Mouse (Mus musculus) left cerebral cortex, adult 18-20 months (tissue): ENCODE data around the gene Hmgcl. TPM values are rescaled to one million over a fixed set of nuclear protein-coding genes. Genes with fewer than 3 reads are reported as not detected.

ENCODE experiments used
- DNase-seq, 2 experiments: peaks; one replicate each; pipeline ENCODE4 v3.0.0; 2021 to 2022; ENCODE audit warnings: low spot score in 2 of 2, mixed read lengths in 1 of 2
- long read RNA-seq, 2 experiments: library from polyadenylated mRNA; stranded (forward); transcript quantifications; one replicate each; pipeline ENCODE4 v2.0.0; 2021
- total RNA-seq, 2 experiments: library from RNA; stranded (reverse); gene quantifications; 2 replicates each; pipeline ENCODE4 v1.2.3; 2021

The Hmgcl gene
- total RNA-seq, result 10 to 100 TPM; 36.0 to 36.7 TPM
- long read RNA-seq, experiment 1, transcript Hmgcl-201 (9 exons, 1,418 nt), result major isoform, 121 of 148 reads
- long read RNA-seq, experiment 1, partial matches to known transcripts, result 10 of 148 reads
- long read RNA-seq, experiment 1, other reads (novel, unspliced or antisense), result 17 of 148 reads
- long read RNA-seq, experiment 2, transcript Hmgcl-201 (9 exons, 1,418 nt), result major isoform, 83 of 94 reads
- long read RNA-seq, experiment 2, partial matches to known transcripts, result 3 of 94 reads
- long read RNA-seq, experiment 2, other reads (novel, unspliced or antisense), result 8 of 94 reads

DNA sequence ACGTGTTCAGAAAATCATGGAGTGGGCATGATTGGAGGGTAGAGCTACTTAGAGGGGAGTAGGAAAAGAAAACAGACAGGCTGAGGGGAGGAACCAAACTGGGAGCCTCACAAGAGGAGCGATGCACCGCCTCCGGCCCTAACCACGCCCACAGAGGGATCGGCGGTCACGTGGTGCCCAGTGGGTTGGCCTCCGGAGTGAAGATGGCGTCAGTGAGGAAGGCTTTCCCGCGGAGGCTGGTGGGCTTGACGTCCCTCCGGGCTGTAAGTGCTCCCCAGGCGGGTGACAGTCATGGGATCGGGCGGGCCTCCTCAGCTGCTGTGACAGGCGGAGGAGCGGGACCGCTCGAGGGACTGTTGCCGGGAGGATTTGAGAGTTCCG is at the start of gene Hmgcl:
Gene Hmgcl, plus strand, starts transcription at position 171 of the 381 bp plus-strand sequence.
- peak; percentile 94 for DNase-seq

- no peak for DNase-seq
Measured at GRCm38 (mm10) chr4:135898380-135899049, 47.7 kb upstream of the Hmgcl start.

DNA sequence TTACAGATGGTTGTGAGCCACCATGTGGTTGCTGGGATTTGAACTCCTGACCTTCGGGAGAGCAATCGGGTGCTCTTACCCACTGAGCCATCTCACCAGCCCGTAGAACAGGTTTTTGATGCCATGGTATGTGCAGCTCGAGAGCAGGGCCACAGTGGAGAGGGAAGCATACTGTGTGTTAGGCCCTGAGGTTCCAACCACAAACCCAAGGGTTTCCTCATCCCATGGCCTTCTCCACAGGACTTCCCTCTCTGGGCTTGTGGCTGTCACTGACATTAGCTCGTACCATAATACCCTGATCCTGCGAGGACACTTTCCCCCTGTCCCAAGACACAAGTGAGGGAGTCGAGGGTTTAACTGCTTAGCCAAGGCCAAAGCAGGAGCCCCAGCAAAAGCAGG is 47.2 kb upstream of the Hmgcl start:
- no peak for DNase-seq

DNA sequence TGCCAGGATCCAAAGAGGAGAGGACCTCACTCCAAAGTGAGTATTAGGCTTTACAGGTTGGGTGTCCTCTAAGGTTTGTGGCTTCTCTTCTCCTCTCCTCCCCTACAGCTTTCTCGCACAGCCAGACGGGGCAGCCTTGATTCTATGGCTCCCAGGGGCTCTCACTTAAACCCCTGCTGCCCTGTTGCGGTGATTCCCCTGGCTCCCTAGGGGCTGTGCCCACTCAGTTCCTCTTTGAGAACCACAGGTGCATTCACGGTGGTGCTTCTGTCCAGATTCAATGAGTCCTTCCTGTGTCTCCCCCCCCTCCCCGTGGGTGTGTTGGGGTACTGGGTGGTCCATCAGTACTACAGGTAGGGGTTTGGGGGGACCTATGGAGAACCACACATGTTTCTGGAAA is 46.2 kb upstream of the Hmgcl start:
- no peak for DNase-seq

- no peak for DNase-seq
Measured at GRCm38 (mm10) chr4:135902606-135903242, 43.5 kb upstream of the Hmgcl start.

DNA sequence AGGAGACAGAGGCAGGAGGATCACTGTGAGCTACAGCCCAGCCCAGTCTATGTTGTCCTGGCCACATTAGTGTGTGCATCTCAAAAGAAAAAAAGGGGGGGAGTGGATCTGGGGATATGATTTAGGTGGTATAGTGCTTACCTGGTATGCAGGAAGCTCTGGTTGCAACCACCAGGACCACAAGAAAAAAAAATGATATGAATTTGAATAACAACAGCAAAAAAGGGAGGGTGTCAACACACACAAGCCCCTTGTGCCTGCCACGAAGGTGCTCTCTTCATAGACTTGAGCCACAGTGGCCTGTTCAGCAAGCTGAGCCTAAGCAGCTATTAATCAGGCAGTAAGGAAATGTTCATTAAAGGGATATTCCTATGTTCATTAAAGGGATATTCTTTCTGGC is 41.4 kb upstream of the Hmgcl start:
- DNase-seq, result no peak

DNA sequence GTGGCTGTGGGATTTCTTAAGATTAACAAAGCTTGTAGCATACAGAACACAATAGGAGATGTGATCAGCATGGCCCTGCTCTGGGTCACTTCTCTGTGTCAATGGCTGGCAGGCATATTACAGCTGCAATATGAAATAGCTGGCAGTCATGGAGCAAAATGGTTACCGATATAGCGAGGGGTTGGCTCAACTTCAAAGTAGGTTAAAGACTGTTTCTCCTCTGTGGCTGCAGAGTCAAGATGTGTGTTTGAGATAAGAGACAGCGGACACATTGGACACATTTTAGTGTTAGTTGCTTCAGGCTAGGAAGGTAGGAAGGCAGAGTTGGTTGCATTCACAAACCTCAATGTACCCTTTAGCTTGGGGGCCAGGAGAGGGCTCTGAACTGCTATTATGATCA is 39.6 kb upstream of the Hmgcl start:
- DNase-seq, result no peak

- DNase-seq, result no peak
Measured at GRCm38 (mm10) chr4:135909326-135910066, 36.8 kb upstream of the Hmgcl start.

DNA sequence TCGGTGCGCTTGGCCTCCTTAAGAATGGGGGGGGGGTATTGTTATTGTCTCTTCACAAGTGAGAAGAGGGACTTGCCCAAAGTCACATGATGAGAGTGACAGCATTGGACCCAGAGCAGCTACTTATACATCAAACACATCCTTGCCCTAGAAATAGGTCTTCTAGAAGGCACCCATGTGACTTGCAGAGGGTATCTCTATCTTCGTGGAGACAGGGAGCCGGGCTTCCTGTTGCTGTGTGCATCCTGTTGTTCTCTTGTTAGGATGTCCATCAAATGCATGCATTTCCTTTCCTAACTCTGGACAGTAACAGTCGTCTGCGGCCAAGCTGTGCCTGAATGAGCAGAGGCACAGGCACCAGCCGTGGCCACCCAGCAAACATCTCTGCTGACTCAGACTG is 34.7 kb upstream of the Hmgcl start:
- DNase-seq, result no peak

DNA sequence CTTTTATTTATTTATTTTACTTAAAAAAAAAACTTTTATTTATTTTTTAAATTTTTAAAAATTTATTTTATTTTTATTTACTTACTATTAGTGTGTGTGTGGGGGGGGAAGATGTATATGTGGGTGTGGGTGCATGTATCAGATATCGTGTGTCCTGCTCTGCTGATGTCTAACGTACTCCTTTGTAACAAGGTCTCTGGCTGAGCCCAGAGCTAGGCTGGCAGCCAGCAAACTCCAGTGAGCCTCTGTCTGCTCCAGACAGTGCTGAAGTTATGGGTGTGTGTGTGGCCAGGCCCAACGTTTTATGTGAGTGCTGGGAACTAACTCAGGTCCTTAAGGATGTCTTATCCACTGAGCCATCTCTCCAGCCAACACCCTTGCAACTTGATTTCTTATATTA is 34.1 kb upstream of the Hmgcl start:
- no peak for DNase-seq

DNA sequence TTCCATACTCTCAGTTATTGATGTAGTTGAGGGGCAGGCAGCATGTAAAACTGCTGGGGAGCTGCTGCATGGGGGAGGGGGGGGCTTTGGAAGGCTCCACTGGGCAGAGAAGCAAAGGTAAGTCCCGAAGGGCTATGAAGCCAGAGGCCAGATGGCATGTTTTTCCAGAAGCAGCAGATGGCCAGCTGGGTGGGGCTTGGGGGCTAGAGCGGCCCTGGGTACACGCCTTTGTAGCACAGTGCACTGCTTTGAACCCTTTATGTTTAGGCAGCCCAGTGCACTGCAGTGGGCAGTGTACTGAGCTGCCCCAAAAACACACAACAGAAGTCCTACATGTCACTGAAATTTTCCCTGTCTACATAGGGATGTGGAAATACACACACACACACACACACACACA is 33.4 kb upstream of the Hmgcl start:
- no peak for DNase-seq

- DNase-seq, result no peak
Measured at GRCm38 (mm10) chr4:135913433-135913832, 32.8 kb upstream of the Hmgcl start.

- DNase-seq, result no peak
Measured at GRCm38 (mm10) chr4:135918635-135919279, 27.5 kb upstream of the Hmgcl start.

DNA sequence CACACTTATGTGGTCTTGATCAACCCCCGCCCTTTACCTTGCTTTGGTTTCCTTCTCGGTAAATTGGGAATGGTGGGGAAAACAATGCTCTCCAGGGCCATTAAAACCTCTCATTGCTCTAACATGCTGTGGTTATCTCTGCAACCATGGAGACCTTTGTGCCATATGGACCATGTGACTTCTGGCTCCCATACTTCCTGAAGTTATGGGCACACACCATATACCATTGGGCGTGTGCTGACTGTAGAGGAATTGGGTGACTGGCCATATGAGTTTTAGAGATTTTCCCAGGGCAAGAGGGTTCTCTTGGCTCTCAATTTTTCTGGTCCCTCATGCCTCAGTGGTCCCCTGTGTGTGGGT is 27.0 kb upstream of the Hmgcl start:
- DNase-seq, result no peak

GRCm38 (mm10) chr4:135920304-135921241 is 25.7 kb upstream of the Hmgcl start, which contains the start of gene Fuca1:
TSS of gene Fuca1 (plus strand) at chr4:135920735.
- peak; percentile 95 for DNase-seq

DNA sequence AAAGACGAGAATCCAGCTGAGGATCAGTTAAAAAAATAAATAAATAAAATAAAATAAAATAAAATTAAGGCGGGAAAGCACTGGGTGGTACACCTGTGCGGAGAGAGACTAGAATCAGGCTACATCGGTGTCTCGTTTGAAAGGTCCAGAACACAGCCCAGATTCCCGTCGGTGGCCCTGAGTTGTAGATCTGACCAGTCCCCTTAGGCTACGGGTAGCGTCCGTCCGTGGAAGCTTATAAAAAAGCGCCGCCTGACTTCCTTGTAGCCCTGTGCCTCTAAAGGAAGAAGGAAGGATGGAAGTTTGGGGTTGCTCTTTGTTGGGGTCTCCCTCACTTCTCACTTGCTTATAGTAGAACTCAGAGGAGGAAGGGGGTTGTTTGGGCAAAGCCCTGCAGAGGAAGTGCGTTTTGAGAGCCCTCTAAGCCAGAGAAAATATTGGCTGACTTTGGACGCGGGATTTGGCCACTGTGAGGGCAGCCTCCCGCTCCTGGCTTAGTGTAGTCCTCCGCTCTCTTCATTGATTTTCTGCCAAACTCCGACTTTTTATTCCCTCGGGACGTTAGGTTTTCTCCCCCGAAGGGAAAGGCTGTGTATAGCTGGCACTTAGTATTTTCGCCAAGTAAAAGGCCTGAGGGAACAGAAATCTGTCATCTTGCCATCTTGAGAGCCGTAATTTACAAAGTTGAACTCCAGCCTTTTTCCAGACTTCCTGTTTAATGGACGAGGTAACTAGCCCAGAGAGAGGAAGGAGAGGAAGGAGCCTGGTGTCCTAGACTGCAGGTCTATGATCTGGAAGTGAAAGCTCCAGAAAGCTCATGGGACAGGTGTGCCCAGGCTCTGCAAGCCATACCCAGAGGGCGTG is 24.8 kb upstream of the Hmgcl start:
- no peak for DNase-seq

GRCm38 (mm10) chr4:135922190-135922589 is 24.1 kb upstream of the Hmgcl start:
- no peak for DNase-seq

- no peak for DNase-seq
Measured at GRCm38 (mm10) chr4:135924418-135924817, 21.8 kb upstream of the Hmgcl start.

DNA sequence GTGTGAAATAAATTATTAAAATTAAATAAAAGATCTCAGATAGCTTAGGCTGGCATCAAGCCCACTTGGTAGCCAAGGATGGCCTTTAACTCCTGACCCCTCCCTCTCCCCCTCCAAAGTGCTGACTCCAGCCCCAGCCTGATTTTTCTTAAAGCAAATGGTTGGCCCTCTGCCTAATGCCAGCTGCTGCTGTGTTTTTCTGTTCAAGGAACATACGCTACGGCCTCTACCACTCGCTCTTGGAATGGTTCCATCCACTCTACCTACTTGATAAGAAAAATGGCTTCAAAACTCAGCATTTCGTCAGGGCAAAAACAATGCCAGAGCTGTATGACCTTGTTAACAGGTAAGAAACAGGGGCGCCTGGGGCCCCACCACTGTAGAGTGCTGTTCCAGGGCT is 20.9 kb upstream of the Hmgcl start:
- DNase-seq, result no peak
